Mouse (Mus musculus) C2C12 (cell line): Measurements from ENCODE around the gene Tpm3. TPM values are rescaled to one million over a fixed set of nuclear protein-coding genes. Genes with fewer than 3 reads are reported as not detected.

Experiments used
- H3K27me3 ChIP-seq: one replicate; pipeline ENCODE4 v1.6.1; 2011; ENCODE audit not compliant: control insufficient read depth, insufficient read depth, insufficient read length
- H3K36me3 ChIP-seq: one replicate; pipeline ENCODE4 v1.6.1; 2011; ENCODE audit not compliant: control insufficient read depth, insufficient read depth
- H3K4me3 ChIP-seq: one replicate; pipeline ENCODE4 v1.5.1; 2011; ENCODE audit warnings: mild to moderate bottlenecking, control low read depth; ENCODE audit not compliant: poor library complexity, insufficient read depth, severe bottlenecking
- H3K79me2 ChIP-seq: one replicate; pipeline ENCODE4 v1.6.1; 2011; ENCODE audit not compliant: control insufficient read depth, insufficient read depth
- H3K79me3 ChIP-seq: one replicate; pipeline ENCODE4 v1.6.1; 2011; ENCODE audit warnings: low read depth, control low read depth
- H3ac ChIP-seq: one replicate; pipeline ENCODE3; 2011; ENCODE audit warnings: low read depth; ENCODE audit not compliant: control insufficient read depth, insufficient read length
- CEBPB ChIP-seq: IDR thresholded peaks from one replicate; pipeline ENCODE4 v1.6.1; 2011; ENCODE audit warnings: low read depth, mild to moderate bottlenecking, control low read depth, moderate library complexity
- CTCF ChIP-seq: IDR thresholded peaks from one replicate; pipeline ENCODE4 v1.5.1; 2011; ENCODE audit not compliant: control insufficient read depth, insufficient read depth, insufficient read length
- FOSL1 ChIP-seq: IDR thresholded peaks from one replicate; pipeline ENCODE4 v1.8.0; 2011; ENCODE audit warnings: mild to moderate bottlenecking, low read length; ENCODE audit not compliant: poor library complexity, insufficient read depth, severe bottlenecking
- MAX ChIP-seq: IDR thresholded peaks from one replicate; pipeline ENCODE4 v1.6.1; 2011; ENCODE audit warnings: mild to moderate bottlenecking, control low read depth
- MYOD1 ChIP-seq: IDR thresholded peaks from one replicate; pipeline ENCODE4 v1.6.1; 2011; ENCODE audit warnings: low read depth; ENCODE audit not compliant: control insufficient read depth, insufficient read length
- MYOG ChIP-seq: IDR thresholded peaks from one replicate; pipeline ENCODE4 v1.6.1; 2011; ENCODE audit not compliant: control insufficient read depth, insufficient read length; ENCODE audit errors: extremely low read depth
- USF1 ChIP-seq: IDR thresholded peaks from one replicate; pipeline ENCODE4 v1.6.1; 2011; ENCODE audit warnings: low read depth, mild to moderate bottlenecking, control low read depth, moderate library complexity
- long read RNA-seq, 2 experiments: library from polyadenylated mRNA; unstranded; transcript quantifications; one replicate each; pipeline ENCODE4 v2.0.0; 2019 to 2020
- polyA plus RNA-seq: library from polyadenylated mRNA; unstranded; fragments of >200 nt; fragmentation: generic; extraction: Trizol; gene quantifications from one replicate; pipeline ENCODE4 v1.2.1, GENCODE M21; 2012; ENCODE audit warnings: missing spikeins

The Tpm3 gene
- polyA plus RNA-seq = 341 TPM
- long read RNA-seq, experiment 1, transcript Tpm3-201 (8 exons, 2,230 nt) = major isoform, 393 of 572 reads
- long read RNA-seq, experiment 1, partial matches to known transcripts = 58 of 572 reads
- long read RNA-seq, experiment 1, other reads (novel, unspliced or antisense) = 113 of 572 reads
- long read RNA-seq, experiment 2, transcript Tpm3-201 (8 exons, 2,230 nt) = major isoform, 3,687 of 4,044 reads
- long read RNA-seq, experiment 2, partial matches to known transcripts = 12 of 4,044 reads
- long read RNA-seq, experiment 2, other reads (novel, unspliced or antisense) = 340 of 4,044 reads

DNA sequence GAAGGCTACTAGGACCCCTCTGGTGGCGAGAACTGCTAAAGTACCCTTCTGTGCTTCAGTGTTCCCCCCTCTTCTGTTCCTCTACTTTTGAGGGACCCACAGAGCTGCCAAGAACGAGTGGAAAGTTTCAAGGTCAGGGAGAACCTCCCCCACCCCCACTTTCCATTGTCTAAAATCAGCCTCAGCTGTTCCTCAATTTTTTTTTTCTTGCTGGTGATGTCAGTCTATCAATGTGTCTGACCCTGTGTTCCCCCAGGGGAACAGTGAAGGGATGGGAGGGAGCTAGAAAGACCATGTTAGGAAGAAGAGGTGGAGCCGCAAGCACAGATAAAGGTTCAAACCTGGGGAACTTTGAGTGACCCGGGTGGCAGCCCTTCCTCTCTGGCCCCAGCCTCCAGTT, at the start of gene Tpm3:
TSS of gene Tpm3 (plus strand) at position 356 of the 400 bp plus-strand sequence.
- TF ChIP-seq MAX (no peak), CTCF (no peak), CEBPB (no peak), MYOG (no peak), FOSL1 (no peak), MYOD1 (no peak), USF1 (no peak)
- no peaks in the 10 kb centered on the region for H3K79me2 ChIP-seq
- H3ac ChIP-seq = no peak within 1 kb of the TSS
- H3K79me3 ChIP-seq = no peaks in the 10 kb centered on the region
- no peaks in the 10 kb centered on the region for H3K36me3 ChIP-seq
- H3K4me3 ChIP-seq = no peak within 1 kb of the TSS
- no peaks in the 10 kb centered on the region for H3K27me3 ChIP-seq

DNA sequence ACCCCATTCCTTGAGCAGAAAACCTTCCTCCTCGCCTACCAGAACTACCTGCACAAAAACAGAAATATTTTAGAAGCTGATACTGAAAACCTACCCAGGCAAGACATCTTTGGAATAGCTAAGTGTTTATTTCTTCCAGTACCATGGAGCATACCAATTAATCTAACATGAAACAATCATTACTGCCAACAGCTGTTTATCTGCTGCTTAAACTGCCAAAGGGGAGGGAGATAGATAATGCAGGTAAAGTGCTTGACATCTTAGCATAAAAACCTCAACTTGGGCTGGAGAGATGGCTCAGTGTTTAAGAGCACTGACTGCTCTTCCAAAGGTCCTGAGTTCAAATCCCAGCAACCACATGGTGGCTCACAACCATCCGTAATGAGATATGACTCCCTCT, 37.8 kb upstream of the Tpm3 start:
- Histone ChIP-seq H3K4me3 (no peak overlapping the region), H3K36me3 (peaks cover 100% of the 10 kb centered on the region), H3K79me2 (peaks cover 32% of the 10 kb centered on the region), H3ac (no peak overlapping the region), H3K27me3 (no peaks in the 10 kb centered on the region), H3K79me3 (peaks cover 3% of the 10 kb centered on the region)
- TF ChIP-seq MAX (no peak), CTCF (no peak), MYOD1 (no peak), USF1 (no peak), MYOG (no peak), CEBPB (no peak), FOSL1 (no peak)

DNA sequence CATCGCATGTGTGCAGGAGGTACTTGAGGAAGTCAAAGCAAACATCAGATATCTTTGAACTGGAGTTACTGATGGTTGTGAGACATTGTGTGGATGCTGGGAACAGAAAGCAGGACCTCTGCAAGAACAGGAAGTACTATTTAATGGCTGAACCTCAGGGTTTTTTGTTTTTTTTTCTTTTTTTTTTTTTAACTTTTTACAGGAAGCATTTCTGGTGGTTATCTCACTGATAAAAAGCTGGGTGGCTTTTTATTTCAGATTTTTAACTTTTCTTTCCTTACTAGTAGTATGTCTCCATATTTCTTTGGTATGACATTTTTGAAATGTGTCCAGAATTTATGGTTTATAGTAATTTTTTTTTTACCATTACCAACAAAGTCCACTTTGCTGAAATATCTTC, 36.2 kb upstream of the Tpm3 start:
- H3K79me2 ChIP-seq = peaks cover 40% of the 10 kb centered on the region
- no peak overlapping the region for H3K4me3 ChIP-seq
- H3ac ChIP-seq = no peak overlapping the region
- H3K27me3 ChIP-seq = no peaks in the 10 kb centered on the region
- no peak for TF ChIP-seq FOSL1
- TF ChIP-seq CTCF = no peak
- no peak for TF ChIP-seq CEBPB
- H3K79me3 ChIP-seq = peaks cover 10% of the 10 kb centered on the region
- peaks cover 99% of the 10 kb centered on the region for H3K36me3 ChIP-seq

DNA sequence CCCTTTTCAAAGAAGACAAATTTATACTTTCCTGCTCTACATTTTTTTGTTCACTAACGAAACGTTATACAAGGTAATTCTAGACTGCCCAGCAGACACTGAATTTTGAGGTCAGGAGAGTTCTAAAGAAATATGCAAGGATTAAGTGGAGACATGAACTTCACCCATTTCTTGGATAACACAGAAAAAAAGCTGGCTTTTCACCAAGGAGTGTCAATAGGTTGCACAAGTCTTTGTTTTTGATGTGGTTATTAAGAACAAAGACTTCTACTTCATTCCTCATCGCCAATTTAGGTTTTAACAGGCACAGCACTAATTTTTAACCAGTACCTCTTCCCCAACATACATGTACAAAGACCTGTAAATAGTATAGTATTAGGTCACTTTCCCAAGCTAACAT, 22.8 kb upstream of the Tpm3 start:
- Histone ChIP-seq H3K79me2 (peaks cover 96% of the 10 kb centered on the region), H3K79me3 (peaks cover 81% of the 10 kb centered on the region), H3K36me3 (peaks cover 59% of the 10 kb centered on the region), H3K27me3 (no peaks in the 10 kb centered on the region), H3ac (no peak overlapping the region), H3K4me3 (no peak overlapping the region)
- TF ChIP-seq FOSL1 = no peak
- no peak for TF ChIP-seq CEBPB
- no peak for TF ChIP-seq MAX
- TF ChIP-seq USF1 = no peak
- TF ChIP-seq MYOD1 = no peak

DNA sequence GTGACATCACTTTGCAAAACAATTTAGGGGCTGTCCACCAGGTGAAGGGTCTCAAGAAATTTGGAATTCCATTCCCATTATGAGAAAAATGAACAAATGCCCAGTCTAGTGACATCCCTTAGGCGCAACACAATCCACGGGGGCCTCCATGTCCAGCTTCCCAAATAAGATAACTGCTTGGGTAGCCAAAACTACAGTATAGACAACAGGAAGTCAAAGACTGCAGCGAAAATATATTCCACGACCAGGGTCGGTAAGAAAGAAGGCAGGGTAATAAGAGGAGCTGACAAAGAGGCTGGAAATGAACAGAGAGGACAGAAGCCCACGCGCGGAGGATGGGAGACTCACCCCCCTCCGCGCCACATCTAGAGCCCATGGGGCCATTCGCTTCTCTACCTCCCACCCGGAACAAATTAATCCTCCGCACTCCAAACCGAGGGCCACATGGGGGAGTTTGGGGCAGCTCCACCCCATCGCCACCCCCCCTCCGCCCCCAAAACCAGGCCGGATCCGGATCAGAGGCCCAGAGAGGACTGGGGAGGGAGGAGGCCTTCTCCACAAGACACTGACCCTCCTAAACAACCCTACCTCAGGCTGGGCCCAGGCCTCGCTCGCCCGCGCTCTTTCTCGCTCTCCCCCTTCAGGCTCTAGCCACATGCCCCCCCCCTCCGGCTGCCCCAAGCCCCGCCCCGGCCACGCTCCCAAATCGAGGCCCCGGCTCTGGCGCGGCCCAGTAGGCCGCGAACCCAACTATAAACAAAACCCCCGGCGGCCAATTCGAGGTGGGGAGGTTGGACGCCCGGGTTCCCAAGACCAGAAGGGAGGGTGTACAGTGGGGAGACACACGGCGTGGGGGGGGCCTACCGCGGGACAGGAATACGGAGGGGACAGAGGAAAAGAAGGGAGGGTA, 20.8 kb upstream of the Tpm3 start, which contains the start of gene 4933434E20Rik:
TSS of gene 4933434E20Rik (plus strand) at position 196 of the 910 bp plus-strand sequence.
- Histone ChIP-seq H3K79me2 (peaks cover 92% of the 10 kb centered on the region), H3K36me3 (peaks cover 59% of the 10 kb centered on the region), H3K27me3 (no peaks in the 10 kb centered on the region), H3ac (peak within 1 kb of the TSS; percentile 98), H3K4me3 (peak within 1 kb of the TSS; percentile 81), H3K79me3 (peaks cover 76% of the 10 kb centered on the region)
- TF ChIP-seq MYOD1 = no peak
- no peak for TF ChIP-seq CEBPB
- TF ChIP-seq MYOG = no peak
- no peak for TF ChIP-seq USF1
- no peak for TF ChIP-seq FOSL1
- no peak for TF ChIP-seq CTCF
- TF ChIP-seq MAX = no peak
